Mouse (Mus musculus): ENCODE results near the gene Ciita.

GRCm38 (mm10) chr16:10468201-10468600, 11.7 kb upstream of the Ciita start:
- TF ChIP-seq EP300 (IDR thresholded peaks at IDR 0.05; ENCODE audit: low read depth), result no peak
- no peak for TF ChIP-seq CTCF (IDR thresholded peaks at IDR 0.05; ENCODE audit: low read depth)
